Mouse (Mus musculus) heart, postnatal 0 days (tissue): ENCODE data around the gene Lmntd1. TPM values are rescaled to one million over a fixed set of nuclear protein-coding genes. Genes with fewer than 3 reads are reported as not detected.

Source experiments
- ATAC-seq: fragments of 200-750 bp; cut with Nextera tagmentation; 2 replicates; pipeline ENCODE4 v1.8.0; 2017; ENCODE audit warnings: low read depth, moderate number of reproducible peaks, moderate library complexity; ENCODE audit not compliant: insufficient read depth
- DNase-seq: peaks from one replicate; pipeline ENCODE4 v3.0.0-alpha.2; 2016; ENCODE audit warnings: low spot score
- H3K27ac ChIP-seq: fragments of 300-500 bp; sonication (generic); 2 replicates; pipeline ENCODE4 v1.5.1; 2014; ENCODE audit warnings: low read depth, mild to moderate bottlenecking
- H3K27me3 ChIP-seq: fragments of 300-500 bp; sonication (generic); 2 replicates; pipeline ENCODE4 v1.6.1; 2014; ENCODE audit warnings: low read length, mixed read lengths; ENCODE audit not compliant: control insufficient read depth, insufficient read depth
- H3K36me3 ChIP-seq: fragments of 300-500 bp; sonication (generic); replicated peaks from 2 replicates; pipeline ENCODE4 v1.6.1; 2014; ENCODE audit warnings: low read length, mixed read lengths; ENCODE audit not compliant: control insufficient read depth, insufficient read depth
- H3K4me1 ChIP-seq: fragments of 300-500 bp; sonication (generic); 2 replicates; pipeline ENCODE4 v1.6.1; 2014; ENCODE audit warnings: antibody characterized with exemption; ENCODE audit not compliant: control insufficient read depth, insufficient read depth
- H3K4me2 ChIP-seq: fragments of 300-500 bp; sonication (generic); 2 replicates; pipeline ENCODE4 v1.6.1; 2014; ENCODE audit warnings: low read depth, mild to moderate bottlenecking, low read length, moderate library complexity
- H3K4me3 ChIP-seq: fragments of 300-500 bp; sonication (generic); 2 replicates; pipeline ENCODE4 v1.5.1; 2014; ENCODE audit warnings: low read depth, low read length
- H3K9ac ChIP-seq: fragments of 300-500 bp; sonication (generic); replicated peaks from 2 replicates; pipeline ENCODE4 v1.6.1; 2014; ENCODE audit warnings: low read depth, low read length, mixed read lengths
- H3K9me3 ChIP-seq: fragments of 300-500 bp; sonication (generic); replicated peaks from 2 replicates; pipeline ENCODE4 v1.6.1; 2016; ENCODE audit warnings: low read length; ENCODE audit not compliant: control insufficient read depth
- CTCF ChIP-seq: IDR thresholded peaks from 2 replicates; pipeline ENCODE4 v1.5.1; 2016; ENCODE audit warnings: antibody characterized with exemption, control low read depth, low read depth
- EP300 ChIP-seq: IDR thresholded peaks from 2 replicates; pipeline ENCODE4 v1.6.1; 2016; ENCODE audit warnings: antibody characterized with exemption, low read depth
- WGBS: fragments of 180-500 bp; shearing (Covaris S2); extraction: QIAGEN DNeasy Blood & Tissue Kit; methylation state at CpG from one replicate; pipeline ENCODE4 v1.1.7; 2014; 5-methylcytosine and 5-hydroxymethylcytosine counted together
- polyA plus RNA-seq: library from polyadenylated mRNA; unstranded; fragments of >200 nt; fragmentation: Nextera tagmentation; extraction: Ambion mirVana; gene quantifications from 2 replicates; pipeline ENCODE4 v1.2.1, GENCODE M21; 2015
- total RNA-seq: library from RNA; depleted of rRNA; stranded (reverse); fragments of >200 nt; gene quantifications from 2 replicates; pipeline ENCODE4 v1.2.3, GENCODE M21; 2014; ENCODE audit warnings: low replicate concordance

Lmntd1 gene
- total and polyA plus RNA-seq, 2 experiments from 2014 or later, result 4.5 to 9.8 TPM

GRCm38 (mm10) chr6:145522617-145523016, 91.5 kb downstream of the Lmntd1 start:
- Histone ChIP-seq H3K4me1 (no peaks in the 10 kb centered on the region), H3K9me3 (no peaks in the 10 kb centered on the region), H3K4me2 (no peak overlapping the region), H3K9ac (no peak overlapping the region), H3K36me3 (no peaks in the 10 kb centered on the region), H3K27ac (no peak overlapping the region), H3K27me3 (no peaks in the 10 kb centered on the region), H3K4me3 (no peak overlapping the region)
- TF ChIP-seq CTCF (no peak), EP300 (no peak)
- ATAC-seq (no peak), DNase-seq (no peak)
- 72% methylated on average over 12 of the region's 12 CpGs for WGBS

DNA sequence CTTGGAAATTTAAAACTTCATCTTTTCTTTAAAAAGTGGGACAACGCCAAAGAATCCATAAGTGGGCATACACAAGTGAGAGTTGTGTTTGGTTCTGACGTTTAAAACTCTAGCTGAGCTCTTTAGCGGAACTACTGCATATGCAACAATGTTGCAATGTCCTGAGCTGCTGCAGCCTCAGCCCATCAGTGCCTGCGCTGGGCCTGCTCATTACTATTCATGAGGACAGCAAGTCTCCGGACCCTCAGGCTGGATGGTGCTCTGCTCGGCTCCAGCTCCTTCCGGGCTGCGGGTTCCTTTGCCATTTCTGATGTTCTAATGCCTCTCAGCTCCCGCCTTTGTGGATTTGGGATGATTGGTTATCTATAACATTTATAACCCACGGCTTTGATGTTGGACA, 97.1 kb downstream of the Lmntd1 start:
- Histone ChIP-seq H3K9ac (no peak overlapping the region), H3K36me3 (no peaks in the 10 kb centered on the region), H3K4me3 (no peak overlapping the region), H3K4me2 (no peak overlapping the region), H3K27ac (no peak overlapping the region), H3K4me1 (no peaks in the 10 kb centered on the region; the same call in 1 of the 2 replicates), H3K27me3 (no peaks in the 10 kb centered on the region), H3K9me3 (no peaks in the 10 kb centered on the region)
- 51% methylated on average over 10 of the region's 10 CpGs for WGBS
- TF ChIP-seq CTCF, result no peak
- TF ChIP-seq EP300, result no peak
- no peak for DNase-seq
- no peak for ATAC-seq

GRCm38 (mm10) chr6:145515859-145516581, 98.1 kb downstream of the Lmntd1 start:
- Histone ChIP-seq H3K27me3 (no peaks in the 10 kb centered on the region), H3K4me3 (no peak overlapping the region), H3K27ac (no peak overlapping the region), H3K4me1 (no peaks in the 10 kb centered on the region; the same call in 1 of the 2 replicates), H3K9me3 (no peaks in the 10 kb centered on the region), H3K4me2 (no peak overlapping the region), H3K36me3 (no peaks in the 10 kb centered on the region), H3K9ac (no peak overlapping the region)
- 76% methylated on average over 10 of the region's 10 CpGs for WGBS
- TF ChIP-seq CTCF (no peak), EP300 (no peak)
- no peak for ATAC-seq
- DNase-seq, result no peak

- no peak overlapping the region for H3K4me2 ChIP-seq
- H3K27me3 ChIP-seq, result no peaks in the 10 kb centered on the region
- TF ChIP-seq CTCF (no peak), EP300 (no peak)
- no peaks in the 10 kb centered on the region; the same call in 1 of the 2 replicates for H3K4me1 ChIP-seq
- H3K36me3 ChIP-seq, result no peaks in the 10 kb centered on the region
- ATAC-seq, result no peak
- no peak overlapping the region for H3K4me3 ChIP-seq
- no peak overlapping the region for H3K9ac ChIP-seq
- H3K27ac ChIP-seq, result no peak overlapping the region
- DNase-seq, result no peak
- 72% methylated on average over 8 of the region's 8 CpGs for WGBS
- no peaks in the 10 kb centered on the region for H3K9me3 ChIP-seq
These were observed 102.9 kb downstream of the Lmntd1 start for GRCm38 (mm10) chr6:145511265-145511664.

DNA sequence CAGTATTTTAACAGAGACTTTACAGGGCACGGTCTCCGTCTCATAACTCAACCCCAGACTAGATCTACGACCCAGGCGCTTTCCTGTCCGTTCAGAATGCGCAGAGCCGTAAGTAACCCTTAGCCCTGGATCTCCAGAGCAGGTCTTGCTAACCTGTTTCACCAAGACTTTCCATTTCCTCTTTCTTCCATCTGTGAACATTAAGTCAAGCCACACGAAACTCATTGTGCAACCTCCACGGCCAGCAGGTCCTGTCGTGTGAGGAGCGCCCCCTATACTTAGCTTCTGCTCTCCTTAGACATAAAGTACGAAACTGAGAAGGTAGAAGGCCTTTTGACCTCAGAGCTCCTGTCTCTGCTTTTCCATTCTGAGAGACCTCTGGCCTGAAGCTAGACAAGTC, 105.3 kb downstream of the Lmntd1 start:
- WGBS, result 83% methylated on average over 12 of the region's 12 CpGs
- H3K4me3 ChIP-seq, result no peak overlapping the region
- H3K36me3 ChIP-seq, result no peaks in the 10 kb centered on the region
- no peak for TF ChIP-seq EP300
- TF ChIP-seq CTCF, result no peak
- H3K27ac ChIP-seq, result no peak overlapping the region
- H3K4me2 ChIP-seq, result no peak overlapping the region
- H3K9ac ChIP-seq, result no peak overlapping the region
- no peaks in the 10 kb centered on the region; the same call in 1 of the 2 replicates for H3K4me1 ChIP-seq
- H3K9me3 ChIP-seq, result peaks cover 5% of the 10 kb centered on the region; the same call in 1 of the 2 replicates
- H3K27me3 ChIP-seq, result no peaks in the 10 kb centered on the region
- ATAC-seq (no peak), DNase-seq (no peak)

- Histone ChIP-seq H3K36me3 (no peaks in the 10 kb centered on the region), H3K4me3 (no peak overlapping the region), H3K27ac (no peak overlapping the region), H3K9me3 (peaks cover 7% of the 10 kb centered on the region; the same call in 1 of the 2 replicates), H3K4me1 (0 out of 2 replicates have a peak, but pooled peaks cover 4% of the 10 kb centered on the region), H3K9ac (no peak overlapping the region), H3K27me3 (no peaks in the 10 kb centered on the region), H3K4me2 (no peak overlapping the region)
- DNase-seq, result no peak
- WGBS, result 86% methylated on average over 7 of the region's 7 CpGs
- no peak for ATAC-seq
- no peak for TF ChIP-seq CTCF
- no peak for TF ChIP-seq EP300
These were observed 112.4 kb downstream of the Lmntd1 start for GRCm38 (mm10) chr6:145501751-145502150.
